Mouse (Mus musculus): ENCODE measurements at regions not wholly inside any gene's neighbourhood (a gene's known extent, or its start where the extent isn't known, plus 50 kb on each side); places are given as distances from the start of the nearest gene placed in this dataset.

DNA sequence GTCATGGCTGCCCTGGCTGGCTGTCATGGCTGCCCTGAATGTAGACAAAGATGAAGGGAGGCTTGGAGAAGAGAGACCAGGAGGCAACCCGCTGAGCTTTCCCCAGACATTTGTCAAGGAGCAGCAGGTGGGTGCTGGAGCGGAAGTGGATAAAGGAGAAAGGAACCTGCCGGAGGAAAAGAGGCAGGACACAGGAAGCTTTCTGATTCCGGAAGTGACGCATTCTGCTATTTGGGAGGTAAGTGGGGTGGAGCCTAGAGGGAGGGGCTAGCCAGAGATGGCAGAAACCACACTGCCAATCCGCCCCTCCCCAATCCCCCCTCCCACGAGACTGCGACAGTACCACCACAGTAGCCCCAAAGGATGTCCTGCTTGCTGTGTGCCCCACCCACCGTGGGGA is 80.1 kb downstream of the Gm572 start:
- DNase-seq, result no peak

DNA sequence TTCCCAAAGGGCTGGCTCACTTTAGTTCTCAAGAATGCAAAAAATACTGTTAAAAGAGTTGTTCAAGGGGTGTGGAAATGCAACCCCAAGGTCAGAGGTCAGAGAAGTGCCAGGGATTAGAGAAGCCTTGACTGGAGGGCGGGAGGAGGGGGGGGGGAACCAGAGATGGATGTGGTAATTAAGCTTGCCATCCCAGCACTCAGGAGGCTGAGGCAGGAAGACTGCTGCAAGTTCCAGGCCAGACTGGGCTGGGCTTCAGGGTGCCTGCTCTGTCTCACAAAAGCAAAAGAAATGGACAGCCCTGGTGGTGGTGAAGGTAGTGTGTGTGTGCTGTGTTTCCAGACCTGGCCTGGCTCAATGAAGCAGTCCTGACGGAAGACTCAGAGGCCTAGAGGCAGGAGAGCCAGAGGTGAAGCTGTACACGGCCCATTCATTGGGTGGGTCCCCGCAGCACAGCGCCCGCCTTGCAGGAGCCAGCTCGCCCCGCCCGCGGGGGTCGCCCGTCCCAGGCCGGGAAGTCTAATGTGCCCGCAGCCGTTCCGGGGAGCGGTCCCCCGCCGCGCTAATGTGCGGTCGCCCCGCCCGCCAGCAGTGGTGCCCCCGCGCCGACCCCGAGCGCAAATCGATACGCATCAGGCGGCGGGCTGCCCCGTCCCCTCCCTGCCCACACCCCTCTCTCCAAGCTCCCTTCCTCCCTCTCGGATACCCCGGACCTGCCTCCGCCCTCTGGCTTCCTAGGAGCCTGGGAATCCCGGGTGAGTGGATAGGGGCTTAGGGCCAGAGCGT is 80.1 kb upstream of the Casz1 start:
- no peak for DNase-seq

DNA sequence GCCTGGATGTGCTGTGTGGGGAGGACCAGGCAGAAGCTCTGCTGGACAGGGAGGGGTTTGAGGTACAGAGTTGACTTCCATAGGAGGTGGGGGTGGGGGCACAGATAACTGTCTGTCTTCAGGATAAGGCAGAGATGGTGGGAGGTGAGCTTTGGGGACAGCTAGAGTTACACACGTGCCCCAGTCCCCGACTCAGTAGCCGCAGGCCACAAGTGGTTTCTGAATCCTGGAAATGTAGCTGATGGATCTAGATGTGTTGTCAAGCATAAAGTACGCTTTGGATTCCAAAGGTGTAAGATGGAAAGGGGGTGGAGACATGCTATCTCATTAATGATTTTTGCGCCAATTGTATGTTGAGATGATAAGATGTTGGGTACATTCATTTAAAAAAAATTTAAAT is 75.4 kb upstream of the Casz1 start:
- no peak for DNase-seq

DNA sequence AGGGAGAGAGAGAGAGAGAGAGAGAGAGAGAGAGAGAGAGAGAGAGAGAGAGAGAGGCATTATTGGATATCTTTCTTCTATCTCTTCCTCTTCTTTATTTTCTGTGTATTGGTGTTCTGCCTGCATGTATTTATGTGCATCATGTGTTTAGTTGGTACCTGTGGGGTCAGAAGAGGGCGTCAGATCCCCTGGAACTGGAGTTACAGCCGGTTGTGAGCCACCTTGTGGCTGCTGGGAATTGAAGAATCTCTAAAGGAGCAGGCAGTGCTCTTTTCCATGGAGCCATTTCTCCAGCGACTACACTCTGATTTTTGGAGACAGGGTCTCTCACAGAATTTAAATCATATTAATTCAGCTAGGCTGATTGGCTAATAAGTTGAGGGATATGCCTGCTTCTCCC is 72.6 kb upstream of the Casz1 start:
- no peak for DNase-seq

DNA sequence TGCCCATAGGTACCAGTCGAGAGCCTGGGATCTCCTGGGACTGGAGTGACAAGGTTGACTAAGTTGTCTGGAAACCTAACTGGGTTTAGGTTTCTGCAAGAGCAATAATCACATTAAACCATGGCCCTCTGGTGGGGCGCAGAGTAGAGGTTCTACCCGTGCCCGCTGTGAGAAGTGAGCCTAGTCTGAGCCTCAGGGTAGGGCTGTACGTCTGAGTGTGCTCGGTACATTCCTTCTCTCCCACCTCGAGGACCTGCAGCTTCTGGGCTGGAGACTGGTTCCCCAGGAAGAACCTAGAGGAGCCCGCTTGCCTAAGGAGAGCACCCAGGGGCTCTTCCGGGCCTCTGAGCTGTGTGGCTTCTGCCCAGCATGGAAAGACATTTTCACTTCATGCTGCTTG is 70.2 kb upstream of the Casz1 start:
- no peak for DNase-seq

DNA sequence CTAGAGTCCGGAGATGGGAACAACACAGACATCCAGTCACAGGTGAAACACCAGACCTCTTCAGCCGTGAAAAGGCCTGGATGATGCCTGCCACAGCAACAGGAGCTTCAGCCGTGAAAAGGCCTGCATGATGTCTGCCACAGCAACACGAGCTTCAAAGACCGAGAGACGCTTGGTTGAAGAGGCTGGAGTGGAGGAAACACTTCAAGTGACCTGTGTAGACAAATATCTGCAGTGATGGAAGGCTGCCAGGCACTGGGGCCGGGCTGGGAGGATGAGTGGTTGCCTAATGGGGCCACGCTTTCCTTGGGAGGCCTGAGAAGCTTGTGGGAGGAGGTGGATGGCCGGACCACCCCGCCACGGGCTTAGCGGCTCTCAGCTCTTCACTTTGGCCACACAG is 69.7 kb upstream of the Casz1 start:
- no peak for DNase-seq

DNA sequence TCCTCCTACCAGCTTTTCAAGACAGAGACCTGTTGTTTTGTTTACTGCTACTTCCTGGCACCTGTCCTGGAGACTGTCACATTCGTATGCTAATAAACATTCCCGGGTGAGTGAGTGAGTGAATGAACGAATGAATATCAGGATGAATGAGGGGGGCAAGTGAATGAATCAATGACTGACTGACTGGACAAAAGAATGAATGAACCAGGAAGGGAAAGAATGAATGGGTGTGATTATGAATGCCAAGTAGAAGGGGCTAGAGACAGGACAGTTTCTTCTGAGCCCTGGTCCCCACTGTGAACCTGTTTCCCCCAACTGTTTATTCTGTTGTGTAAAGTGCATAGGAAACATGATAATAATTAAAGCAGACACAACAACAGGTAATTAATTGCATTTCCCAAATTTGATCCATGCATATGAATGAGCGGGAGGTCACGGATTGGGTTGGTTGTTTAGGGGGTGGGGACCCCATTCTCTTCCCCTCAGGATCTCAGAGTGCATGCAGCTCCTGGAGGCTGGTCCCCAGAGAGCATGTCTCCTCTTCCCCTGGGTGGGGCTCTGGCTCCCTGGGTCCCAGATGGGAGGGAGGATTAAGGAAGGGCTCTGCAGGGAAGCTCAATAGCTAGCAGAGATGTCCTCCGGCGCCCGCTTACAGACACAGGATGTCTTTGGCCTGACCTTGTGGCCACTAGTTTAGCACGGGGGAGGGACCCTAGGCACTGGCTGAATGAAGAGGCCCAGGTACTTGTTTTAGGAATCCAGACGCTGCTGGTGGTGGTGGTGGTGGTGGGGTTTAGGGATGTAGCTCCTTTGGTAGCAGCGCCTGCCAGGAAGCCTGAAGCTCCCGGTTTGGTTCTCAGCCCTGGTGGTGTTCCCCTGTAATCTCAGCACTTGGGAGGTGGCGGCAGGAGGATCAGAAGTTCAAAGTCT is 65.4 kb upstream of the Casz1 start:
- DNase-seq, result no peak

DNA sequence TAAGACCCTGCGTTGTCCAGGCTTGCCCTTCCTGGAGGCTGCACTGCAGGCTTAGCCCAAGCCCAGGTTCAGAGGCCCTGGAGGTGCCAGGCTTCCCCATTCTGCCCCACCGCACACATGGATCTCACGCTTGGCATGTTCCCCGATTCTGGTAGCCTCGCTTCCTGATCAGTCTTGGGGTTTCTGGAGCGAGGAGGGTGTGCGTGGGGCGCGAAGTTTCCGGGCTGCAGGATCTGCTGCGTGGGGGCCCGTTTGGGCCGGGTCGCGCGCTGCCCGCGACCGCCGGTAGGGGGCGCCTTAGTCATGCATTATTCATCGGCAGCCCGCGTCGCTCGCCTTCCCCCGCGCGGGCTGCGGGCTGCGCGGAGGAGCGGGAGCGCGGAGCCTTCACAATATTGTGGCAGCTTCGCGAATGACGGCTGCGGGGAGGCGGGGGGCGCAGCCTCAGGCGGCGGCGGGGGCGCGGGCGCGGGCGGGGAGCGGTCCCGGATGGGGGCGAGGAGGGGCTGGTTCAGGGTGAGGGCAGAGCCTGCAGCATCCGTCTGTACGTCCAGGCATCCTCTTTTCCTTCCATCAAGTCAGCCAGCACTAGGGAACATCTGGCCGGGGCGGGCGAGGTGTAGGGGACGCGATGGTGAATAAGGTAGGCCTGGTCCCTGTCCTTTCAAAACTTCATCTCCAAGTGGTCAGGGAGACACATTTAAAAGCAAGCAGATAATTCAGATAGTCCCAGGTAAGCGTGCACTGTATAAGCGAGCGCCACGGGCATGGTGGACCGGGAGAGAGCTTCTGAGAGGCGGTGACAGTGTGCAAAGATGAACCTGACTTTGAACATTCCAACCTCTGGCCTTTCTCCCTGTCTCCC is 61.4 kb upstream of the Casz1 start:
- DNase-seq, result peak; percentile 68

DNA sequence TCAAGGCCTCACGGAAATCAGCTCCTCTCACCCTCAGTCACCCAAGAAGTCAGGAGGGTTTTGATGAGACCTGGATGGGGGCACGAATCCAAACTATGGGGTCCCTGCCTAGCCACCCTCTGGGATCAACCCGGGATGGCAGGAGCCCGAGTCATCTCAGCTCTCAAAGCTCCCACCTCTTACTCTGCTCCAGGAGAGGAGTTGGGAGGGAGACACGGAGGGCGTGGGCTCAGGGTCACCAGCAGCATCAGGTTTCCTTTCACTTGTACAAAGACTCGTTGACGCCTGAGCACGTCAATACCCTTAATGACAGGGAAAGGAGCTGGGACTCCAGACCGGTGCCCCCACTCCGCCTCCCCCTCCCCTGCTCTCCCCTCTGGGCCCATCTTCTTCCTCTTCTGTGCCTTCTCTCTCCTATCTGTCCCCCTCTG is 60.8 kb upstream of the Casz1 start:
- peak; percentile 1 for DNase-seq

DNA sequence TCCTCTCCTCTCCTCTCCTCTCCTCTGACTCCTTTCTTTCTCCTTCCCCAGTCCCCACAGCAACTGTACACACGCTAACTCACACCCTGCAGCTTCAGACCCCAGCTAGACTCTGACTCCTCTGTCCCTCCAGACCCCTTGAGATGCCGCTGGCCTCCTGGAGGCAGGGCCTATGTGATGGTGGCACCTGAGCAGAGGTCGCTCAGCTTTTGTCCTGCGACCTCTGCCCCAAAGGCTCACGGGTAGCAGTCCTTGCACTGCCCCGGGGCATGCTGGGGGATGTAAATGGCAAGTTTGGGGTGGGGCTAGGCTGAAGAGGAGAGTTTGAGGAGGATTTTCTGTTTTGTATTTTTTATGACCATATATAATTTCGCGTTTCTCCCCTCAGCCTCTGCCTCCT is 60.2 kb upstream of the Casz1 start:
- no peak for DNase-seq

DNA sequence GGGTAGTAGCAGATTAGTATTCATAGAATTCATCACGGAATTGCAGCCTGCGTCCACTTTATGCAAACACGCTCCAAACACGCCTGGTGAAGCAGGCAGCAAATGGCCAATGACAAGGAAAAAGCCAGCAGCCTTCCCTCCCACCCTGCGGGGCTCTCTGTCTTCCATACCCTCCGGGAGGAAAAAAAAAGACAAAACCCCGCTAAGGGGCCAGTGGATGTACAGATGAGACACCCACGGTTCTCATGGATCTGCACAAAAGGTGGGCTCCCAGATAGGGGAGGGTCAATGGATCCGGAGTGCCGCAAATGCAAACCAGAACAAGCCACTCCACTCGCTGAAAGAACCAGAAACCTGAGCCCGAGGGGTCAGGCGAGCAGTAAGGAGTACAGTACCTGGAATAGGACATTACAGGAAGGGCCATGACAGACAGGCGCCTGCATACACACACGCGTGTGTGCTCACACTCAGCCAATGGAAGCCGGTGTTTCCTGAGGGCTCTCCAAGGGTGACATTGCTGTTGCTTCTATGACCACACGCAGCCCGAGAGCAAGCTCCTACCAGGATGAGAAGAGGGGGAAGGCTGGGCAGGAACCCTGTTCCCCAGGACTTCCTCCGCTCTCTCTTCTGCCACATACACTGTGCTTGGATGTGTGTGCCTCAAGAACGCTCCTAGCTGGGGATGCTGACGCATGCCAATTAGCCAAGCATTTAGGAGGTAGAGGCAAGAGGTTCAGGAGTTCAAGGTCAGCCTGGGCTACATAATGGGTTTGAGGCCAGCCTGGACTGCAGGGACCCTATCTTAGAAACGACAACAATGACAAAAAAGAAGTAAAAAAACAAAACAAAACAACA is 57.5 kb upstream of the Casz1 start:
- DNase-seq, result no peak

DNA sequence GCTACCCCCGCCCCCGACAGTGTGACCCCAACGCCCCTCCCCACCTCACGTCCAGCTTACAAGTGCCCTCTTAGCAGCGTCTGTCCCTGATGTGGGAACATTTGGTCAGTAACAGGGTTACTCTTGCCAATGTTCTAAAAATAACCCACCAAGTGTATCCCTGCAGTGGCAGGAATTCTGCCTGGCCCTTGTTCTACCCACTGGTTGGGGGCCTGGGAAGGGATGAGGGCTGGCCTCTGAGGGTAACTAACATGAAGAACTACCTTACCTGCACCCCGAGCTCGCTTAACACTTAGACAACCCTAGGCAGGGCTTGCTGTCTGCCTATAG is 56.9 kb upstream of the Casz1 start:
- no peak for DNase-seq

DNA sequence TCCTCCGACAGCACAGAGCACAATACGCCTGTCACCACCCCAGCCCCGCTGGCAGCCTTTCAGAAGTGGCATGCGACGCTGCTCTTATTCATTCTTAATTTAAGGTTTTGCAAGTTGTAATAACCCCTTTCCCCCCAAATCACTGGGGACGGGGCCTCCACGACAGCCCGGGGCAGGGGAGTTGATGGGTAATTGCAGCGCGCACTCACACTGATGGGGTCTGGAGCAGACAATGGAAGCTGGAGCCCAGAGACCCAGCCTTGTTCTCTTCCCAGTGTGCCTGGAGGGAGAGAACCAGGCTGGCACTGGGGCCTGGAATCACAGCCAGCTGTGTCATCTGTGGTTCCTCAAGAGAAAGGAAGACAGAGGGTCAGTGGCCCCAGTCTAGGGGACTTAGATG is 54.2 kb upstream of the Casz1 start:
- no peak for DNase-seq

DNA sequence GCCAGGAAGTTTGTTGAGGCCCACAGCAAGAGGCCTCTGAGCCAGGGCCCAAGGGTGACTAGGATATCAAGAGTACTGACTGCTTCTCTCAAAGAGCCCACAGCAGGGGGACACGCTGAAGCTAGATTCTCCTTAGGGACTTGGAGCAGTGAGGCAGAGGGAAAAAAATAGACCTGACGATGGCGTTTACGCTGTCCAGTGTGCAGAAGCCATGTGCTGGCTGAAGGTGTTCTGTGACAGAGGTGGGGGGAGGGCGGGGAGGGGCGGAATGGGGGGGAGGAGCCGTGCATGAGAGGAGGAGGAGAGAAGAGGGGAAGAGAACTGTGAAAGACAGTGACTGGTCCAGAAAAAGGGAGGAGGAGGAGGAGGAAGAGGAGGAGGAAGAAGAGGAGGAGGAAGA is 52.6 kb upstream of the Casz1 start:
- no peak for DNase-seq

DNA sequence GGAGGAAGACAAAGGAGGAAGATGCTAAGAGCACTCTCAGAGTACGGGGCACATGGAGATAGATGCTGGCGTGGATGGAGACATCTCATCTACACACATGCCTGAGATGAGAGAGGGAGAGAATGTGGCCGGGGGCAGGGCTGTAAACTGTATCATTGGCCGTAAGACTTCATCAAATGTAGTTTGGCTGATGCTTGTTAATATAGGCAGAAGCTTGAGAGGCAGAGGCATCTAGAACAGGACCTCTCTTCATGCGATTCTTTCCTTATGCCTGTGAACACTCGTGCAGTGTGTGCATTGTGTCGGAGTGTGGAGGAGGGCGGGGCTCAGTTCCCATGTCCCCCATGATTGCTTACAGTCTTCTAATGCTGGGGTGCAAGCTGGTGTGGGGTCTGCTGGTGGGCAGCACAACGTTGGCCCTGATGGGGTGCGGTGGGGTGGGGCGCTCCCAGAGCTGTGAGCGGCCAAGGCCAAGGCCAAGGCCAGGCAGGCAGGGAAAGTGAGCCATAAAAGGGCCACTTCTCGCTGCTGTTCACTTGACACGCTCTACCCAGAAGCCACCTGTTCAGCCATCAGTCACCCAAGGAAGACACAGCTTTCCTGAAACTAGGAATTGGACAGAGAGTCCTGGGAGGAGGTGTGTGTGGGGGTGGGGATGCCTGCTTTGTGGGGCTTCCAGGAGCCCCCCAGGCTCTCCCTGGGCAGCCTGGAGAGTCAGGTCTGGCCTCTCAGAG is 51.7 kb upstream of the Casz1 start:
- no peak for DNase-seq

DNA sequence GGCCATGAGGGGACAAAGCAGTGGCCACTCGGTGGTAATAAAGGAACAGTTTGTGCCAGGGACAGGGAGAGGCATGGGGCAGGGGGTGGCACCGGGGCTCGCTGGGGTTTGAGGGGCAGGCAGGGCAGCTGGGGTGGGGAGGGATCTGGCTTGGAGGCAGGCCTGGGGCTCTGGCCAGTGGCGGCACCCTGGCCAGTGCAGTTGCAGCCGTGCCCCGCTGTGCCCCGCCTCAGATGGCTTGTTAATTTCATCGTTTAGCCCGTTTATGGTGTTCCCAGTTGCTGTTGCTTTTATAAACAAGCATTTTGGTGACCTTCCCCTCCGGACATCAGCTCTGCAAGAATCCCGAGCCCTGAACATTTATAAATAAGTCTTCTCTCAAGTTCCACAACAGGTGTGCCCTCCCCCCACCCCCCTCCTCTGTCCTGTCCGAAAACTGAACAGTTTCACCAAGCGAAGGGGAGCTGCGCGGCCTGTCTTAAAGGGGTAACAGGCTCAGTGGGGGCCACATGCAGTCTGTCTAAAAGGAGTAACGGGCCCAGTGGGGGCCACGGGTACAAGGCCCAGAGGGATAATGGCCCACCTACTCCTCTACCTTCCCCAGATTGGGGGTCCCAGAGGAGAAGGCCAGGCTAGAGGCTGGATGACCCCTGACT is 51.0 kb upstream of the Casz1 start:
- DNase-seq, result no peak

DNA sequence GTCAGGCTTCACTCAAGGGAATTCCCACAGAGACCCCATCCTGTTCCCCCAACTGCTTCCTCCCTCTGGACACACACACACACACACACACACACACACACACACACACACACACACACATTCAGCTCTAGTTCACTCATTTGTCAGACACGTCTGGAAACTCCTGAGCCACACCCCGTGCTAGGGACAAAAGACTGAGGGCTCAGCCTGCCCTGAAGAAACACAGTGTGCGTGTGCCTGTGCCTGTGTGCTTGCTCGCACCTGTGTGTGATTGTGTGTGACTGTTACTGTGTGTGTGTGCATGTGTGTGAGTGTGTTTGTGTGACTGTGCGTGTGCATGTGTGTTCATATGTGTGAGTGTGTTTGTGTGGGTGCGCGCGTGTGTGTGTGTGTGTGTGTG is 50.4 kb upstream of the Casz1 start:
- no peak for DNase-seq

Data from cerebellum, adult 9-10 months (tissue).